Mouse (Mus musculus) midbrain, postnatal 0 days (tissue): ENCODE measurements around the gene Rcor2. TPM values are rescaled to one million over a fixed set of nuclear protein-coding genes. Genes with fewer than 3 reads are reported as not detected.

Experiments
- ATAC-seq: fragments of 200-750 bp; cut with Nextera tagmentation; 2 replicates; pipeline ENCODE4 v1.8.0; 2017; ENCODE audit warnings: moderate number of reproducible peaks, mild to moderate bottlenecking, moderate TSS enrichment, moderate library complexity; ENCODE audit not compliant: low FRiP score
- DNase-seq: peaks from one replicate; pipeline ENCODE4 v3.0.0-alpha.2; 2015; ENCODE audit warnings: low spot score
- H3K27ac ChIP-seq: fragments of 300-500 bp; sonication (generic); 2 replicates; pipeline ENCODE4 v1.5.1; 2014; ENCODE audit warnings: low read depth, mild to moderate bottlenecking, low read length, mixed read lengths
- H3K27me3 ChIP-seq: fragments of 300-500 bp; sonication (generic); 2 replicates; pipeline ENCODE4 v1.6.1; 2014; ENCODE audit warnings: low read length, control low read depth, mixed read lengths; ENCODE audit not compliant: insufficient read depth
- H3K36me3 ChIP-seq: fragments of 300-500 bp; sonication (generic); 2 replicates; pipeline ENCODE4 v1.6.1; 2014; ENCODE audit warnings: low read length, control low read depth, mixed read lengths; ENCODE audit not compliant: insufficient read depth
- H3K4me1 ChIP-seq: fragments of 300-500 bp; sonication (generic); 2 replicates; pipeline ENCODE4 v1.6.1; 2014; ENCODE audit warnings: mild to moderate bottlenecking, control low read depth, antibody characterized with exemption, low read length, mixed read lengths; ENCODE audit not compliant: insufficient read depth
- H3K4me2 ChIP-seq: fragments of 300-500 bp; sonication (generic); 2 replicates; pipeline ENCODE4 v1.6.1; 2014; ENCODE audit warnings: low read depth, mild to moderate bottlenecking, low read length, mixed read lengths; ENCODE audit not compliant: poor library complexity, severe bottlenecking
- H3K4me3 ChIP-seq: fragments of 300-500 bp; sonication (generic); 2 replicates; pipeline ENCODE4 v1.5.1; 2014; ENCODE audit warnings: low read depth, mild to moderate bottlenecking, low read length, moderate library complexity
- H3K9ac ChIP-seq: fragments of 300-500 bp; sonication (generic); replicated peaks from 2 replicates; pipeline ENCODE4 v1.6.1; 2014; ENCODE audit warnings: mild to moderate bottlenecking, low read length, moderate library complexity, mixed read lengths; ENCODE audit not compliant: poor library complexity, severe bottlenecking
- H3K9me3 ChIP-seq: fragments of 300-500 bp; sonication (generic); 2 replicates; pipeline ENCODE4 v1.6.1; 2016; ENCODE audit warnings: low read length, control low read depth
- CTCF ChIP-seq: IDR thresholded peaks from 2 replicates; pipeline ENCODE4 v1.5.1; 2016; ENCODE audit warnings: antibody characterized with exemption, mild to moderate bottlenecking
- WGBS: fragments of 180-500 bp; shearing (Covaris S2); extraction: QIAGEN DNeasy Blood & Tissue Kit; methylation state at CpG from one replicate; pipeline ENCODE4 v1.1.7; 2014; 5-methylcytosine and 5-hydroxymethylcytosine counted together
- polyA plus RNA-seq: library from polyadenylated mRNA; unstranded; fragments of >200 nt; fragmentation: Nextera tagmentation; extraction: Ambion mirVana; gene quantifications from 2 replicates; pipeline ENCODE4 v1.2.1, GENCODE M21; 2015
- total RNA-seq: library from RNA; depleted of rRNA; stranded (reverse); fragments of >200 nt; gene quantifications from 2 replicates; pipeline ENCODE4 v1.2.3, GENCODE M21; 2014

Gene Rcor2
- total and polyA plus RNA-seq, 2 experiments from 2014 or later = 8.9 to 53.1 TPM

- Histone ChIP-seq H3K9me3 (no peaks in the 10 kb centered on the region), H3K4me2 (peak overlapping the region; percentile 96), H3K36me3 (no peaks in the 10 kb centered on the region), H3K9ac (no peak overlapping the region), H3K4me3 (peak overlapping the region; percentile 64; the same call in 1 of the 2 replicates), H3K27ac (no peak overlapping the region), H3K4me1 (0 out of 2 replicates have a peak, but pooled peaks cover 6% of the 10 kb centered on the region), H3K27me3 (no peaks in the 10 kb centered on the region)
- no peak for TF ChIP-seq CTCF
- WGBS = 86% methylated on average over 3 of the region's 3 CpGs
- DNase-seq (no peak), ATAC-seq (no peak)
Observed at GRCm38 (mm10) chr19:7239574-7239973, 27.6 kb upstream of the Rcor2 start.

GRCm38 (mm10) chr19:7240291-7240690 lies 26.8 kb upstream of the Rcor2 start:
- Histone ChIP-seq H3K27ac (peak overlapping the region; percentile 77), H3K4me2 (peak overlapping the region; percentile 96), H3K27me3 (no peaks in the 10 kb centered on the region), H3K9ac (peak overlapping the region; percentile 80), H3K4me1 (0 out of 2 replicates have a peak, but pooled peaks cover 6% of the 10 kb centered on the region), H3K9me3 (no peaks in the 10 kb centered on the region), H3K4me3 (peak overlapping the region; percentile 64), H3K36me3 (no peaks in the 10 kb centered on the region)
- TF ChIP-seq CTCF = no peak
- WGBS = 4% methylated on average over 13 of the region's 13 CpGs
- ATAC-seq (peak; percentile 2; the same call in 1 of the 2 replicates), DNase-seq (no peak)

DNA sequence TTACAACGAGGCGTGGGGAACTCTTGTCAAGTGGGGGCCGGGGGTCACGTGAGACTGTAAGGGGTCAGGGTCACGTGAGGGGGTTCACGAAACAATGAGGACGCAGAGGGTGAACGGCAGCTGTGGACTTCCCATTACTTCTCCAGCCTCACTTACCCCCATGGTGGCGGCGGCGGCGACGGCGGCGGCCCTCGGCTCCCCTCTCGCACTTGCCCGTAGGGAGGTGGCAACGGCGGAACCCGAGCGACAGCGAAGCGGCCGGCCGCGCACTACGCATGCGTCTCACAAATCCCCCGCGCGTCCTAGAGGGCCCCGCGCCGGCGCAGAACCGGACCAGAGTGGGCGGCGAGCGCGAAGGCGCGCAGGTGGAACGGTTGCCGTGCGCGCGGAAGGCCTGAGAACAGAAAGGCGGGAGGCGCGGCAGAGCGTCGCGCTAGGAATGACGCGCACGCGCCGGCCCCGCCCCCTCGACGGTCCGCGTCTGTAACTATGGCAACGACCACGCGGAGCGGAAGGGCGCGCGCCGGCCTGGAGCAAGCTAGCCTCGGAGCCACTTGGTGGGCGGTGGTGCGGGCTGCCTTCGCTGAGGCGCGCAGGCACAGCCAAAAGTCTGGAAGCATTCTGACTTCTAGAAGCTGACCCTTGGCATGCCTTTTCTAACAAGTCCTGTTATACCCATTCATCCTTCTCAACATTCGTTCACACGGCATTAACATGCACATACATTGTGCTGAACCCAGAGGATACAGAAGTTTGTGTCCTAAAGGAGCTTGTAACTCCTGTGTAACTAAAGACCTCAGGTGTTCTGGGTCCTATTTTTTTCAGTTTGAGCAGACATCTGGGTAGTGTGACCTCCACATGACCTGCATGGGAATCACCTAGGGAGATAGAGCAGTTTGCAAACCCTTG lies 26.1 kb upstream of the Rcor2 start, which contains the start of gene Naa40:
TSS of gene Naa40 (minus strand) at position 402 of the 909 bp plus-strand sequence.
- under 1% methylated on average over 66 of the region's 80 CpGs for WGBS
- H3K4me3 ChIP-seq = peak within 1 kb of the TSS; percentile 64
- no peak; the same call in 1 of the 2 replicates for TF ChIP-seq CTCF
- H3K9ac ChIP-seq = peak within 1 kb of the TSS; percentile 80
- 0 out of 2 replicates have a peak, but pooled peaks cover 6% of the 10 kb centered on the region for H3K4me1 ChIP-seq
- ATAC-seq (peak; percentile 96), DNase-seq (peak; percentile 97)
- H3K9me3 ChIP-seq = no peaks in the 10 kb centered on the region
- H3K36me3 ChIP-seq = no peaks in the 10 kb centered on the region
- H3K27ac ChIP-seq = peak within 1 kb of the TSS; percentile 77
- H3K4me2 ChIP-seq = peak within 1 kb of the TSS; percentile 96
- no peaks in the 10 kb centered on the region for H3K27me3 ChIP-seq

- Histone ChIP-seq H3K4me3 (no peak overlapping the region), H3K27me3 (no peaks in the 10 kb centered on the region), H3K4me2 (no peak overlapping the region), H3K27ac (no peak overlapping the region), H3K9me3 (no peaks in the 10 kb centered on the region), H3K36me3 (no peaks in the 10 kb centered on the region), H3K9ac (no peak overlapping the region), H3K4me1 (no peaks in the 10 kb centered on the region)
- no peak for DNase-seq
- whole genome bisulfite sequencing = 78% methylated on average over 3 of the region's 3 CpGs
- ATAC-seq = no peak
- no peak for TF ChIP-seq CTCF
Observed at GRCm38 (mm10) chr19:7246021-7246420, 21.1 kb upstream of the Rcor2 start.

- no peak for TF ChIP-seq CTCF
- H3K9ac ChIP-seq = no peak overlapping the region
- 66% methylated on average over 5 of the region's 5 CpGs for WGBS
- no peak overlapping the region for H3K4me2 ChIP-seq
- H3K27ac ChIP-seq = no peak overlapping the region
- H3K4me3 ChIP-seq = no peak overlapping the region
- H3K9me3 ChIP-seq = no peaks in the 10 kb centered on the region
- DNase-seq = peak; percentile 72
- no peak for ATAC-seq
- H3K4me1 ChIP-seq = no peaks in the 10 kb centered on the region
- no peaks in the 10 kb centered on the region for H3K36me3 ChIP-seq
- H3K27me3 ChIP-seq = no peaks in the 10 kb centered on the region
Observed at GRCm38 (mm10) chr19:7257881-7258280, 9.2 kb upstream of the Rcor2 start.

GRCm38 (mm10) chr19:7261476-7261875 lies 5.6 kb upstream of the Rcor2 start:
- WGBS = 75% methylated on average over 1 of the region's 1 CpGs
- no peak for DNase-seq
- H3K36me3 ChIP-seq = no peaks in the 10 kb centered on the region

More at GRCm38 (mm10) chr19:7261476-7261875, 5.6 kb upstream of the Rcor2 start:
- no peak for ATAC-seq
- Histone ChIP-seq H3K4me1 (peaks cover 4% of the 10 kb centered on the region; the same call in 1 of the 2 replicates), H3K9me3 (no peaks in the 10 kb centered on the region), H3K4me2 (no peak overlapping the region), H3K4me3 (no peak overlapping the region), H3K27ac (no peak overlapping the region), H3K27me3 (no peaks in the 10 kb centered on the region), H3K9ac (no peak overlapping the region)
- TF ChIP-seq CTCF = no peak
